Mouse (Mus musculus): ENCODE results near the gene Plekha7. TPM values are rescaled to one million over a fixed set of nuclear protein-coding genes. Genes with fewer than 3 reads are reported as not detected.

Plekha7 gene
- polyA plus RNA-seq, 1 experiment from 2014 or later, result 17.4 TPM

- H3K27me3 ChIP-seq (replicated peaks), result no peaks in the 10 kb centered on the region
- no peaks in the 10 kb centered on the region for H3K36me3 ChIP-seq
- no peak for ATAC-seq (ENCODE audit: insufficient read depth, low FRiP score, low read depth)
- H3K27ac ChIP-seq, result peak overlapping the region; percentile 41; the same call in 1 of the 2 replicates
- WGBS, result 36% methylated on average over 4 of the region's 4 CpGs
- no peak overlapping the region for H3K4me3 ChIP-seq (replicated peaks)
- no peak overlapping the region for H3K9ac ChIP-seq
- H3K4me2 ChIP-seq, result no peak overlapping the region
- 0 out of 2 replicates have a peak, but pooled peaks cover 2% of the 10 kb centered on the region for H3K4me1 ChIP-seq
- H3K9me3 ChIP-seq, result no peaks in the 10 kb centered on the region
Measured at GRCm38 (mm10) chr7:116192096-116192595, 116.0 kb downstream of the Plekha7 start.

DNA sequence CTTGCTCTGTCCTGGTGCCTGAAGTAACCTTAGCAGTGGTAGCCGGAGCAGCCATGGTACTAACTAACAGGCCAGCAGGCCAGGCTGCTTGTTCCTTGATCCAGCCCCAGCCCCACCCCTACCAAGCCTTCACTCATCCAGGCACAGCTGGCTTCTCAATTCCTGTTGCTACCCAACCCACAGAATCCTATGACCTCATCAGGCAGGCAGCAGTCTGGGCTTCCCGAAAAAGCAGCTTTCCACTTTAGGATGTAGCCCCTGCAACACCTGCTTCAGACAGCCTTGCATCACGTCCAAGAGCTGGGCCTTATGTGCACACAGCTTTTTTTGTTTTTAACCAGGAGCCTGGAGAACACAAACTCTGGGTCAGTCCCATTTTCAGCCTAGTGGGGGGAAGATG is 117.0 kb downstream of the Plekha7 start:
- no peaks in the 10 kb centered on the region for H3K27me3 ChIP-seq (replicated peaks)
- no peak overlapping the region for H3K4me2 ChIP-seq
- no peak overlapping the region for H3K4me3 ChIP-seq (replicated peaks)
- H3K36me3 ChIP-seq, result no peaks in the 10 kb centered on the region
- 26% methylated on average over 3 of the region's 3 CpGs for WGBS
- H3K4me1 ChIP-seq, result 0 out of 2 replicates have a peak, but pooled peaks cover 5% of the 10 kb centered on the region
- ATAC-seq (ENCODE audit: insufficient read depth, low FRiP score, low read depth), result peak; percentile 71
- H3K9ac ChIP-seq, result no peak overlapping the region
- no peak overlapping the region for H3K27ac ChIP-seq
- no peaks in the 10 kb centered on the region for H3K9me3 ChIP-seq

DNA sequence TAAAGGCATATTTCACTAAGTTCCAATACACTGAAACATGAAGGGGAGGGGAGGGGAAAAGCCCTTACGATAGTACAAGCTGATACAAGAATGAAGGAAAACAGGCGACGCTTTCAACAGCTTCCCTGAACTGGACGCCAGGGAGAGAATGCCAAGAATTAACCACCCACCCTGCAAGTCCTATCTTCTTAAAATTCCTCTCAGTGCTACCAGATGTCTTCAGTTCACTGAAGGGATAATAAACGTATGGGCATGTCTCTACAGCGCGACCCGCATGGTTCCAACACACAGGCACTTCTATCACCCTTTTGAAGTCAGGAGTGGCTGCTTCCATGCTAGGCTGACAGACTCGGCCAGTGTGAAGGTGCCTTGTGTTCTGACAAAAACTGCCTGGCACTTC is 118.5 kb downstream of the Plekha7 start:
- Histone ChIP-seq H3K4me2 (no peak overlapping the region), H3K9me3 (no peaks in the 10 kb centered on the region), H3K4me1 (0 out of 2 replicates have a peak, but pooled peaks cover 5% of the 10 kb centered on the region), H3K36me3 (no peaks in the 10 kb centered on the region), H3K27ac (peak overlapping the region; percentile 22; the same call in 1 of the 2 replicates), H3K9ac (no peak overlapping the region), H3K27me3 (replicated peaks) (no peaks in the 10 kb centered on the region), H3K4me3 (replicated peaks) (no peak overlapping the region)
- no peak for ATAC-seq (ENCODE audit: insufficient read depth, low FRiP score, low read depth)
- 37% methylated on average over 9 of the region's 9 CpGs for WGBS

GRCm38 (mm10) chr7:116188391-116188790 is 119.8 kb downstream of the Plekha7 start:
- no peak for ATAC-seq (ENCODE audit: insufficient read depth, low FRiP score, low read depth)
- no peak overlapping the region for H3K9ac ChIP-seq
- no peaks in the 10 kb centered on the region for H3K27me3 ChIP-seq (replicated peaks)
- no peaks in the 10 kb centered on the region for H3K9me3 ChIP-seq
- 0 out of 2 replicates have a peak, but pooled peaks cover 14% of the 10 kb centered on the region for H3K4me1 ChIP-seq
- 81% methylated on average over 5 of the region's 5 CpGs for WGBS
- no peak overlapping the region for H3K4me2 ChIP-seq
- H3K36me3 ChIP-seq, result no peaks in the 10 kb centered on the region
- no peak overlapping the region for H3K4me3 ChIP-seq (replicated peaks)
- H3K27ac ChIP-seq, result no peak overlapping the region

DNA sequence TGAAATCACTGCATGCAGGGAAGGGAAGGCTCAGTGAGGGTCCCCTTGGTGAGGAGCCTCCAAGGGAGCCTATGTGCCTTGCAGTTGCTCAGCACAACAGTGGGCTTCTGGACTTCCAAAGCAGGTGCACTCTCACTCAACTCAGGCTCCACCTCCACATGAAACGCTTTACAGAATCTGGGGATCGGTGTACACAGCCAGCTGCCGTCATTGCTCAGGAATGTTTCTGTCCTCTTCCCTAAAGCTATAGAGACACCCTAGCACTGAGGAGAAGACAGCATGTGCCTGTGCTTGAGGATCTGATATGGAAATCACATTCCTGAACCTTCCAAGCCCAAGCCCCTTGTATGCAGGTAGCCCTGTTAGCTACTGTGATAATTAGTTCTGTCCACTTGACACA is 120.7 kb downstream of the Plekha7 start:
- no peak overlapping the region for H3K4me2 ChIP-seq
- no peaks in the 10 kb centered on the region for H3K36me3 ChIP-seq
- H3K9me3 ChIP-seq, result no peaks in the 10 kb centered on the region
- H3K27me3 ChIP-seq (replicated peaks), result no peaks in the 10 kb centered on the region
- ATAC-seq (ENCODE audit: insufficient read depth, low FRiP score, low read depth), result no peak
- no peak overlapping the region for H3K9ac ChIP-seq
- 48% methylated on average over 3 of the region's 3 CpGs for WGBS
- H3K27ac ChIP-seq, result no peak overlapping the region
- H3K4me1 ChIP-seq, result 0 out of 2 replicates have a peak, but pooled peaks cover 14% of the 10 kb centered on the region
- H3K4me3 ChIP-seq (replicated peaks), result no peak overlapping the region

- ATAC-seq (ENCODE audit: insufficient read depth, low FRiP score, low read depth), result no peak
- 79% methylated on average over 1 of the region's 1 CpGs for WGBS
- Histone ChIP-seq H3K4me2 (no peak overlapping the region), H3K4me1 (0 out of 2 replicates have a peak, but pooled peaks cover 14% of the 10 kb centered on the region), H3K27me3 (replicated peaks) (no peaks in the 10 kb centered on the region), H3K4me3 (replicated peaks) (no peak overlapping the region), H3K9ac (no peak overlapping the region), H3K27ac (no peak overlapping the region), H3K9me3 (no peaks in the 10 kb centered on the region), H3K36me3 (no peaks in the 10 kb centered on the region)
Measured at GRCm38 (mm10) chr7:116186847-116187246, 121.3 kb downstream of the Plekha7 start.

GRCm38 (mm10) chr7:116186156-116186555 is 122.0 kb downstream of the Plekha7 start:
- WGBS, result 72% methylated on average over 5 of the region's 5 CpGs
- Histone ChIP-seq H3K36me3 (no peaks in the 10 kb centered on the region), H3K9ac (no peak overlapping the region), H3K4me3 (replicated peaks) (no peak overlapping the region), H3K9me3 (no peaks in the 10 kb centered on the region), H3K27ac (no peak overlapping the region), H3K4me1 (0 out of 2 replicates have a peak, but pooled peaks cover 14% of the 10 kb centered on the region), H3K27me3 (replicated peaks) (no peaks in the 10 kb centered on the region), H3K4me2 (no peak overlapping the region)
- no peak for ATAC-seq (ENCODE audit: insufficient read depth, low FRiP score, low read depth)

DNA sequence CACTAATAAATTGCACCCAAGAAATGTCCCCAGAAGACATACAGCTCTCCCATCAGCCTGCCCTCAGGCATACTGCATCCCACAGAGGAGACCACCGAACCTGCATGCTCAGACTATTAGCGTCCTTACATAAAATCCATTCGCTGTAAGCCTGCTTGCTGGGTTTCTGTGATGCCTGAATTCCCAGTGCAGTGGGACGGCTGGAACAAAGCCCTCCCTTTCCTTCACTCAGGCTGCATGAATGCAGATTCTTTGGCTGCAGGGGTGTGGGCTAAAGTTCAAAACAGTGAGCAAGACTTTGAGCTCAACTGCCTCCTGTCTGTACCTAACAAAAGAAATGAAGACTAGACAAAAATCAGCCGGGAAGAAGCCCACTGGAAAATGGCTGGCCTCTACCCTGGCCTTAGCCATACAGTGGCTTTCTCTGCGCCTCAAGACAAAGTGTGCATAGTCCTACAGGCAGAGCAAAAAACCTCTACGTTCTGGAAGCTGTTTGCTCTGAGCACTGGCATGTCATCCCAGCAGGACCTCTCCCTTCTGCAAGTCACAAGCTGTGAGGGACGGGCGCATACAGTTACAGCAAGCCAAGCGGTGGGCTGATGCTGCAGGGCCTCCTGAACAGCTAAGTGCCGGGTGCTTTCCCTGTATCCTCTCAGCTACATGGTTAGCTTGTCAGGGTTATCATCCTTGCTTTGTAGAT is 123.7 kb downstream of the Plekha7 start:
- no peaks in the 10 kb centered on the region for H3K36me3 ChIP-seq
- H3K4me3 ChIP-seq (replicated peaks), result no peak overlapping the region
- no peaks in the 10 kb centered on the region for H3K9me3 ChIP-seq
- H3K4me1 ChIP-seq, result 0 out of 2 replicates have a peak, but pooled peaks cover 14% of the 10 kb centered on the region
- no peak for ATAC-seq (ENCODE audit: insufficient read depth, low FRiP score, low read depth)
- no peaks in the 10 kb centered on the region for H3K27me3 ChIP-seq (replicated peaks)
- H3K9ac ChIP-seq, result no peak overlapping the region
- 50% methylated on average over 11 of the region's 11 CpGs for WGBS
- H3K27ac ChIP-seq, result no peak overlapping the region
- no peak overlapping the region for H3K4me2 ChIP-seq

GRCm38 (mm10) chr7:116182451-116182850 is 125.7 kb downstream of the Plekha7 start:
- no peaks in the 10 kb centered on the region for H3K9me3 ChIP-seq
- 0 out of 2 replicates have a peak, but pooled peaks cover 14% of the 10 kb centered on the region for H3K4me1 ChIP-seq
- no peaks in the 10 kb centered on the region for H3K36me3 ChIP-seq
- H3K4me2 ChIP-seq, result no peak overlapping the region
- no peak overlapping the region for H3K27ac ChIP-seq
- no peak for ATAC-seq (ENCODE audit: insufficient read depth, low FRiP score, low read depth)
- H3K27me3 ChIP-seq (replicated peaks), result no peaks in the 10 kb centered on the region
- no peak overlapping the region for H3K4me3 ChIP-seq (replicated peaks)
- 91% methylated on average over 1 of the region's 1 CpGs for WGBS
- H3K9ac ChIP-seq, result no peak overlapping the region

DNA sequence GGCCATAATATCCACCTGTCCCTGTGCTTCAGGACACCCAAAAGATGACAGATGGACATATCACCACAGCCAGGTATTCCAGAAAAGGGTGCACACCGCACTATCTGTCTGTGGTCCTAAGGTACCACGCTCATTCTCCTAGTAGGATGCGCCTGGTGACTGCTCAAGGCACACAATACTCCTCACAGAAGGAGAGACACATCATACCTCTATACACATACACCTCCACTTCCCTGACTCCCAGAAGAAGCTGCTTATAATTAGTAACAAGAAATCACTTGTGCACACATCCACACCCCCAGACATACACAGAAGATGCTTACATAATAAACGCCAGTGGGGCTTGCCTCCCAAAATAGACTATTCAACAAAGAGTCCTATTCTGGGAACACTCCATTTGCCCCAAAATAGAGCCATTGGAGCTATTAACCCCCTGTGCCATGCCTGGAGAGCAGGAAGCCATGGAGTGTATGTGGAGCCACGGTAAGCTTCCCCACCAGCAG is 126.7 kb downstream of the Plekha7 start:
- H3K27ac ChIP-seq, result no peak overlapping the region
- H3K4me3 ChIP-seq (replicated peaks), result no peak overlapping the region
- no peak overlapping the region for H3K9ac ChIP-seq
- H3K4me1 ChIP-seq, result 0 out of 2 replicates have a peak, but pooled peaks cover 8% of the 10 kb centered on the region
- no peaks in the 10 kb centered on the region for H3K36me3 ChIP-seq
- no peak for ATAC-seq (ENCODE audit: insufficient read depth, low FRiP score, low read depth)
- no peaks in the 10 kb centered on the region for H3K9me3 ChIP-seq
- H3K4me2 ChIP-seq, result no peak overlapping the region
- whole genome bisulfite sequencing, result 86% methylated on average over 5 of the region's 5 CpGs
- no peaks in the 10 kb centered on the region for H3K27me3 ChIP-seq (replicated peaks)

GRCm38 (mm10) chr7:116178916-116179315 is 129.3 kb downstream of the Plekha7 start:
- Histone ChIP-seq H3K9me3 (no peaks in the 10 kb centered on the region), H3K27me3 (replicated peaks) (no peaks in the 10 kb centered on the region), H3K4me3 (replicated peaks) (no peak overlapping the region), H3K4me1 (0 out of 2 replicates have a peak, but pooled peaks cover 5% of the 10 kb centered on the region), H3K27ac (no peak overlapping the region), H3K9ac (no peak overlapping the region), H3K4me2 (no peak overlapping the region), H3K36me3 (no peaks in the 10 kb centered on the region)
- ATAC-seq (ENCODE audit: insufficient read depth, low FRiP score, low read depth), result no peak
- WGBS, result 83% methylated on average over 3 of the region's 3 CpGs

- Histone ChIP-seq H3K9me3 (no peaks in the 10 kb centered on the region), H3K4me3 (replicated peaks) (no peak overlapping the region), H3K4me2 (no peak overlapping the region), H3K9ac (no peak overlapping the region), H3K27me3 (replicated peaks) (no peaks in the 10 kb centered on the region), H3K36me3 (no peaks in the 10 kb centered on the region), H3K4me1 (no peaks in the 10 kb centered on the region), H3K27ac (no peak overlapping the region)
- ATAC-seq (ENCODE audit: insufficient read depth, low FRiP score, low read depth), result no peak
- WGBS, result 75% methylated on average over 10 of the region's 10 CpGs
Measured at GRCm38 (mm10) chr7:116172774-116173173, 135.4 kb downstream of the Plekha7 start.

Data from stomach, embryonic 15.5 days (tissue).